Mouse (Mus musculus): ENCODE results near the gene Thap3. TPM values are rescaled to one million over a fixed set of nuclear protein-coding genes. Genes with fewer than 3 reads are reported as not detected.

The Thap3 gene
- polyA plus RNA-seq, 1 experiment, result 46.4 TPM

Other genes with a start within 250 kb of the Thap3 start
- 40.6 TPM for gene Camta1, start 127.1 kb downstream of the Thap3 start, polyA plus RNA-seq (2012; fragmentation: generic; extraction: Trizol)
- gene Dnajc11, start 55.3 kb downstream of the Thap3 start, polyA plus RNA-seq (2012; fragmentation: generic; extraction: Trizol), result 45.5 TPM
- gene Phf13, start 7.3 kb upstream of the Thap3 start, polyA plus RNA-seq (2012; fragmentation: generic; extraction: Trizol), result 13.5 TPM
- gene Klhl21, start 19.8 kb upstream of the Thap3 start, polyA plus RNA-seq (2012; fragmentation: generic; extraction: Trizol), result 25.8 TPM
- gene Zbtb48, start 38.7 kb upstream of the Thap3 start, polyA plus RNA-seq (2012; fragmentation: generic; extraction: Trizol), result 7.2 TPM
- gene Tas1r1, start 49.6 kb upstream of the Thap3 start, polyA plus RNA-seq (2012; fragmentation: generic; extraction: Trizol), result 14.7 TPM
- 28.5 TPM for gene Nol9, start 50.3 kb upstream of the Thap3 start, polyA plus RNA-seq (2012; fragmentation: generic; extraction: Trizol)
- gene Plekhg5, start 83.5 kb upstream of the Thap3 start, polyA plus RNA-seq (2012; fragmentation: generic; extraction: Trizol), result 65.8 TPM
- 4.0 TPM for gene Tnfrsf25, start 126.9 kb upstream of the Thap3 start, polyA plus RNA-seq (2012; fragmentation: generic; extraction: Trizol)
- 0.65 TPM for gene Espn, start 163.4 kb upstream of the Thap3 start, polyA plus RNA-seq (2012; fragmentation: generic; extraction: Trizol)
- gene Hes2, start 169.9 kb upstream of the Thap3 start, polyA plus RNA-seq (2012; fragmentation: generic; extraction: Trizol), result not detected
- gene Acot7, start 189.1 kb upstream of the Thap3 start, polyA plus RNA-seq (2012; fragmentation: generic; extraction: Trizol), result 167 TPM

Measured in myocyte (in vitro differentiated cells).